Mouse (Mus musculus) naive thymus-derived CD4-positive, alpha-beta T cell, adult 2 months (primary cell): ENCODE measurements around the gene Cysrt1.

ENCODE experiments used
- DNase-seq: peaks from one replicate; pipeline ENCODE4 v3.0.0-alpha.2; 2011; ENCODE audit warnings: low read depth

Cysrt1 gene

GRCm38 (mm10) chr2:25207593-25207992 is 34.7 kb downstream of the Cysrt1 start:
- no peak for DNase-seq

GRCm38 (mm10) chr2:25203631-25204214 is 38.5 kb downstream of the Cysrt1 start:
- no peak for DNase-seq

DNA sequence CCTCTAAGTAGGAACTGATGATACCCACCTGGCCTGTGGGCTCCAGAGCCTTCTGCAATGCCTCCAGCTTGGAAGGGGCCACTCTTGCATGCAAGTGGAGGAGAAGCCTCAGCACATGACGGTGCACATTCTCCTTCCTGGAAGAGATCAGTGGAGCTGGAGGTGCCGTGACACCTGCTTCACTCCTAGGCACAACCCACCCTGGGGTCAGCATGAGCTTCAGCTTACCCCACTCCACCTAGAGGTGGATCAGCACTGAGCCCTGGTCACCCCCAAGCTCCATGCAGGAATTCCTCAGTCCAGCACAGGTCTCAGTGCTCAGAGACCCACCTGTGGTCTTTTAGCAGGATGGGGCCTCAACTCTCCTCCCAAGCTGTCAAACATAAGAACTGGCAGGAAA is 41.6 kb downstream of the Cysrt1 start:
- DNase-seq = no peak

- no peak for DNase-seq
Measured at GRCm38 (mm10) chr2:25197946-25198345, 44.3 kb downstream of the Cysrt1 start.

DNA sequence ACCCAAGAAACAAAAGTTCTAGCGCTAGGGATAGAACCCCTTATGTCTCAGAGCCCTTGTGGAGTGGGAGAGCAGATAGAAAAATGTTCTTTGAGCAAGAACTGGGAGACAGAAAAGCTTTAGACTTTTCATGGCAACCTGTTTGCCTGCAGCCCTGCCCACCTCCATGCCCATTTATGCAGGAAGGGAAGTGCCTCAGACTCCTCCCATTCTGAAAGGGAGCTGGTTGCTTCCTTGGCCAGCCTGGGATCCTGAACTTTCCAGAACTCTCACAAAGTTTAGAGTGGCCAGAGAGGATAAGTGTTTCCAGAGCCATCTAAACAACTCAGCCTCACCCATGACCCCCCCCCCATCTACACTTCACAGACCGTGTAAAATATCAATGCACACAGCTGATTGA is 45.1 kb downstream of the Cysrt1 start:
- no peak for DNase-seq

DNA sequence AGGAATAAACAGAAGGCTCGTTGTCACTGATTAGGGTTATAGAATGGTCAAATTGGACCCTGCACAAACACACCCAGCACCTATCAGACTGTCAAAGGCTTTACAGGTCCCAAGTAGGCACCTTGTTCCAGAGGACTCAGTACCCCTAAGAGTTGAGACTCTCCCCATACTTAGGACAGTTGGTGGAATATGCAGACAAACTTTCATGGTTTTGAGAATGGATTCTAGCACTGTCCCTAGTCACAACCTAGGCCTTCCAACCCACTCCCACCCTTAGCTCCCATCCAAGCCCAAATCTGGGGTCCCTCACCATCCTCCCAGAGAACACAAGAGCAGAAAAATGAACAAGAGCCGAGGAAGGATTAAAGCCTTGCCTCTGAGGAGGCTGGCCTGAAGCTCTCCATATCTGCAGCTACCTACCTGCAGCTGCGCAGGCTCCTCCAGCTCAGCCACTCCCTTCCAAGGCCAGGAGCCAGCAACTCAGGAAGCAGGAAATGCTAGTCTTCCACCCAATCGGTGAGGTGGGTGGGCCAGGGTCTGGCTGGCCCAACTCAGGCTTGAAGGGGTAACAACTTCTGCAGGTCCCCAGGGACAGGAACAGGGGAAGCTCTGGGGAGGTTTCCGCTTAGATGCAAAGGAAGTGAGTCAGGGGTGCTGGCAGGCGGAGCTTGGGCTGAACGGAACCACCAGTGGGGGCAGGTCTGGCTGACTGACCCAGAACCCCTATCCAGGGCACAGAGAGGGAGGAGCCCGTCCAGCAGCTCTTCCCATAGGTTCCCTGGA is 45.9 kb downstream of the Cysrt1 start, which contains the start of gene Tor4a:
Gene Tor4a, minus strand, starts transcription at position 715 of the 783 bp plus-strand sequence.
- peak; percentile 80 for DNase-seq

DNA sequence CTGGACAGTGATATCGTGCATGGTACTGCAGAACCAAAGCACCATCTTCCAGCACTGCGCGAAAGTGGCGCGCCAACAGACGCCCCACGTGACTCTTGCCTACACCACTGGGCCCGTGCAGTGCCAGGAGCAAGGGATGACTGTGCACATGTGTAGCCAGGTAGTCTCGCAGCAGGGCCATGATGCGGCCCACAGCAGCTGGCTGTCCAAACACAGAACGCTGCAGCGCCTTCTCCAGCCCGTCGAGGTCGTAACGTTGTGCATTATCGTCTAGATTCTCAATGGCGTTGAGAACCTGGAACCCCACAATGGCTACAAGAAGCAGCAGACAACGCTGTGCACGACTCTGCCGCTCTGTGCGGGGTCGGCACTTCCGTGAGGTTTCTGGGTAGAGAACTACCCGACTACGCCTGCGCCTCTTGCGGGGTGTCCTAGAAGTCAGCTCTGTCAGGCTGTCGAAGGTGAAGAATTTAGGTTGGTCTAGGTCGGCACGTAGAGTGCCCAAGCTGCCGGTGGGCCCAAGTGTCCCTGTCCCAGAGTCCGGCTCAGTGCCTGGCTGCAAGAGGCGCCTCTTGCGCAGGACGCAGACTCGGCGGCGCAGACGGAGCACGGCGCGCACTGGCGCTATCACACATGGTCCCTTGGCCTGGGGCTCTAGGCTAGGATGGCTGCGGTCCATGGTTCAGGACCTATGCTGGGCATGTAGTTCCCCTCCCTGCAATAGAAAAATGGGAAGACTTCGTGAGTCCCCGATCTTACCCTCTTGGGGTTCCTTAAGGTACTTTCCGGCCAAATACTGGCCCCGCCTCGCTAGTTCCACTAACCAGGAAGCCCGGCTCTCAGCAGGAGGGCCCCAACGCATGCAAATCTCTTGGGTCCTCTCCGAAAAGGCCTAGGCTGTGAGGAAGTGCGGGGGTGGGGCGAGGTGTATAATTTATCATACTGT is 46.8 kb downstream of the Cysrt1 start:
- peak; percentile 73 for DNase-seq

DNA sequence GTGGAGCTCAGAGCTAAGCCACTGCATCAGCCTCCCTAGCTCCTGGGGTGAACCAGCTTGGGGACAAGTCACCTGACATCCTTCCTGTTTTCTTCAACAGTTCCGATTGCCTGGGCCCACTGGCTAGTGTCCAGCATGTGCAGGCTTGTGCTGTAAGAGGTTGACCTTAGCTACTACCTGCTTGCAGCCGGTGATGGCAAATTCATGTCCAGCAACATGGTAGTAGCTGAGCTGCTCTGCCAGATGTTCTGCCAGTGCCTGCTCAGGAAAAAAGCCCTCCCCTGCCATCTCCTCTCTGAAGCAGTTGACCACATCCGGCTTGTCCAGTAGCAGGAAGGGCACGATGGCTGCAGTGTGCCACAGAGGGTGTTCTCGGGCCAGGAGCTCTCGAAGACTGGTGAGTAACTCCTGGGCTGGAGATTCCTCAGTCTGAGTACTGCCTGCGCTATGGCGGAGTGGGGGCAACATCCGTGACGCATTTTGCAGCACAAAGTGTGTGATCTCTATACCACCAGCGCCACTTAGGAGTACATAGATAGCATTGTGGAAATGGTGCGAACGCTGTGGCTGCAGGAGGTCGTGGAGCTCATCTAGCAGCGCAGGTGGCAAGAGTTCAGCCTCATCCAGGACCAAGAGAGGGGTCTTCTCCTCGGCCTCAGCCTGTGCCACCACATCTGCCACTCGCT is 47.6 kb downstream of the Cysrt1 start:
- DNase-seq = peak; percentile 57

GRCm38 (mm10) chr2:25194006-25194405 is 48.2 kb downstream of the Cysrt1 start:
- DNase-seq = no peak

- DNase-seq = peak; percentile 92
Measured at GRCm38 (mm10) chr2:25193330-25193770, 48.9 kb downstream of the Cysrt1 start.
